Mouse (Mus musculus) brown adipose tissue, adult 24 weeks (tissue): ENCODE results near the gene Snap47. TPM values are rescaled to one million over a fixed set of nuclear protein-coding genes. Genes with fewer than 3 reads are reported as not detected.
A peak's percentile ranks its signal among the peaks of the same experiment; 100 is the strongest.

Source experiments
- H3K27ac ChIP-seq: fragments of 200-500 bp; replicated peaks from 2 replicates; pipeline ENCODE4 v1.5.1; 2012; ENCODE audit warnings: low read depth, mild to moderate bottlenecking, low read length
- H3K4me1 ChIP-seq: fragments of 200-500 bp; 2 replicates; pipeline ENCODE4 v1.6.1; 2012; ENCODE audit warnings: low read length, mixed read lengths; ENCODE audit not compliant: control insufficient read depth, insufficient read depth, insufficient read length
- H3K4me3 ChIP-seq: fragments of 200-500 bp; 2 replicates; pipeline ENCODE4 v1.5.1; 2012; ENCODE audit warnings: low read depth, mild to moderate bottlenecking, low read length, moderate library complexity; ENCODE audit not compliant: insufficient read depth
- polyA plus RNA-seq: library from polyadenylated mRNA; stranded (reverse); fragments of >200 nt; gene quantifications from 2 replicates; pipeline ENCODE4 v1.2.4, GENCODE M21; 2012; ENCODE audit not compliant: missing spikeins, insufficient read depth, insufficient read length

Snap47 gene
- polyA plus RNA-seq = 21.4 and 22.5 TPM in 2 replicates

DNA sequence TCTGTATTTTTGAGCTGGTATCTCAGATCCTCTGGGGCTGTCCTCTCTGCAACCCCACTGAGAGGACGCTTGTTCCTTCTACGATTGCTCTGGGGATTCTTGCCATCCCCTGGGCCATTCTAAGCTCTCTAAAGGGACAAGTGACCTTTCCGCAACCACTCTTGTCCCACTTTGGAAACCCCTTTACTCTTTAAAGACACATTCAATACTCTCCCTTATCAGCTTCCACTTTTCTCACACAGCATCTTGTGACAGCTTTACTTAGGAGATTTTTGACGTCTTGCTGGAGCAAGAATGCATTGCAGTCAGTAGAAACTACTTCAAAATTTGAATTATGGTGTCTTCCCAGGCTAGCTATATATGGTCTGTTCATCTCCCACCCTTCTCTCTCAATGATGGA is at the start of gene Snap47:
Snap47 (minus strand) TSS at position 101 of the 400 bp plus-strand sequence.
- peaks cover 7% of the 10 kb centered on the region; the same call in 1 of the 2 replicates for H3K4me1 ChIP-seq

GRCm38 (mm10) chr11:59497747-59498146 is 46.8 kb upstream of the Snap47 start:
- Histone ChIP-seq H3K4me1 (no peaks in the 10 kb centered on the region), H3K4me3 (no peak overlapping the region), H3K27ac (no peak overlapping the region)

More for the DNA sequence above, at the start of gene Snap47:
- H3K27ac ChIP-seq = peak within 1 kb of the TSS; percentile 74
- H3K4me3 ChIP-seq = peak within 1 kb of the TSS; percentile 97

GRCm38 (mm10) chr11:59496672-59497310 is 45.8 kb upstream of the Snap47 start:
- Histone ChIP-seq H3K4me1 (no peaks in the 10 kb centered on the region), H3K4me3 (no peak overlapping the region), H3K27ac (no peak overlapping the region)

DNA sequence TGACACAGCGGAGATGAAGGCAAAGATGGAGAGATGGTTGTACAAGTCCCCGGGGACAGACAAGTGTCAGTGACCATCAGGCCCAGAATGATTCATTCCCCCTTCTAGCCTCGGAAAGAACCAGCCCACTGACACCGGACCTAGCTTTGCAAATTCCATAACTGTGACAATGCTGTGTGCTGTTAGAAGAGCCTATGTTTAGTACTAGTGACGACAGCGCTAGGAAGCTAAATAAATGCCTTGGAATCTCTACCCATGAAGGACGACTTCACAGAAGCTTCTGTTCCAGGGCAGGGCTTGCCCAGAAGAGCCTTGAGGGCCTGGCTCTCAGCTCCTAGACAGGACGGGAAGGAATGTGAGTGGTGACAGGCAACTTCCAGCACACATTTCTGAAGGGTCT is 35.2 kb upstream of the Snap47 start:
- Histone ChIP-seq H3K4me3 (no peak overlapping the region), H3K27ac (no peak overlapping the region), H3K4me1 (no peaks in the 10 kb centered on the region)

DNA sequence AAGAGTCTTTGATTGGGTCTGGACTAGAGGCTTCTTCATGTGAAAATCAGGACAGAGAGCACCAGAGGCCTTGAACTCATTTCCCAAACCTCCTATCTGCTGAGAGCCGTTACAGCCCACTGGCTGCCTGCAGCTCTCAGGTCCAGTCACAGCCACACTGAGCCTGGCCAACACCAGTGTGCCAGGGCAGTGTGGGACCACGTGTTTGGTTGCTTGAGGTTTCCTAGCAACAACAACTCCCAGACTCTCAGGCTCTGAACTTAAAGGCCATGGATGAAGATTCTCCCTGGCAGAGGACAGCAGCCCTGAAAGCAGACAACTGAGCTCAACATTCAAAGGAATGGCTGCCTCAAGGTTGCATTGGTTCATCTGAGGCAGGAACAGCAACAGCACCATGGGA is 34.7 kb upstream of the Snap47 start:
- no peak overlapping the region for H3K27ac ChIP-seq
- no peak overlapping the region for H3K4me3 ChIP-seq

DNA sequence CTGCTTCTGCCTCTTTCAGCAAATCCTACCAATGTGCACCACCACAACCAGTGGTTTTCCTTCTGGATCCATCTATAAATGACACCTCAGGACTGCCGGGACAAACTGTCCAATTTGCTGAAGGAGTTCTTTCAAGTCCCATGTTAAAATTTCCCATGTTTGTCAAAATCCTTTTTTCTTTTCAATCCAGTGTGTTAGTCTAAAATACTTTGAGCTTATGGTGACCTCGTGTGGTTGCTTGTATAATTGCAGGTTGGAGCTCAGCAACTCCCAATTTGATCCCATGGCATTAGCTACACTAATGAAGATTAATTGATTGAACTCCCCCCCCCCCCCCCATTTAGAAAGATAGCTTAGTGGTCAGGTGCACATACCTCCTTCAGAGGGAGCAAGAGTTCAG is 32.2 kb upstream of the Snap47 start:
- Histone ChIP-seq H3K4me3 (no peak overlapping the region), H3K4me1 (no peaks in the 10 kb centered on the region), H3K27ac (no peak overlapping the region)

More for the DNA sequence above, 34.7 kb upstream of the Snap47 start:
- no peaks in the 10 kb centered on the region for H3K4me1 ChIP-seq

DNA sequence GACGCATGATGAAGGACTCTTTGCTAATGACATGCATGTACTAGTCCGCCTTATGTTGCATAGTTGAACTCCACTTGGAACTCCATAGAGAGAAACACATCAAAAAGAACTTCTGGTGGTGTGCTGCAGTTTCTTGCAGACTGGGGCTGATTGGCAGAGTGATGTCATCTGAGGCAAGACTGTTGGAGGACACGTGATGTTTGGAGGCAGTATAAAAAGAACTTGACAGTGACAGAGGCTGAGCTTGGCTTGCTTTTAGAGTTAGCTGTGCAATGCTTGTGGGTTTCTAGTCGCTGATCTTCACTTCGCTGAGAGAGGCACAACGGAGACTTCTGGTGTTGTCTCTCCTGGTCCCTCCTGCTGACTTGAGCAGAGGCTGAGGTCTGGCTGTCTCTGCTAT is 26.3 kb upstream of the Snap47 start:
- no peaks in the 10 kb centered on the region for H3K4me1 ChIP-seq
- H3K4me3 ChIP-seq = no peak overlapping the region
- H3K27ac ChIP-seq = no peak overlapping the region

DNA sequence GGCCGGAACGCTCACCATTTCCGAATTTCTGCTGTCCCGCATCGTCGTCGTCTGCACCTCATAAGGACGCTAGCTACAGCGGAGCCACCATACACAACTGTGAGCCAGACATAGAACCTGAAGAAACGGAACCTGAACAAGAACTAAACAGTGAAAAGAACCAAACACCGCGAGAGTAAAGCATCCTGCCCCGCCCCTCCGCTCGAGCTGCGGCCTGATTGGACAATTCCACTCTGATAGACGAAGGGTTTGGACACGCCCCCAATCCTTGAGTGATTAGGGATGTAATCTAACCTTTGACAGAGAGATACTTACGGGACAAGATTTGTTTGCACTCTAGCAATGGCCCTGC is 21.3 kb upstream of the Snap47 start, which contains the start of gene Zfp867:
Zfp867 (minus strand) TSS at position 149 of the 352 bp plus-strand sequence.
- peak within 1 kb of the TSS; percentile 74 for H3K4me3 ChIP-seq
- H3K27ac ChIP-seq = no peak within 1 kb of the TSS
- no peaks in the 10 kb centered on the region for H3K4me1 ChIP-seq

DNA sequence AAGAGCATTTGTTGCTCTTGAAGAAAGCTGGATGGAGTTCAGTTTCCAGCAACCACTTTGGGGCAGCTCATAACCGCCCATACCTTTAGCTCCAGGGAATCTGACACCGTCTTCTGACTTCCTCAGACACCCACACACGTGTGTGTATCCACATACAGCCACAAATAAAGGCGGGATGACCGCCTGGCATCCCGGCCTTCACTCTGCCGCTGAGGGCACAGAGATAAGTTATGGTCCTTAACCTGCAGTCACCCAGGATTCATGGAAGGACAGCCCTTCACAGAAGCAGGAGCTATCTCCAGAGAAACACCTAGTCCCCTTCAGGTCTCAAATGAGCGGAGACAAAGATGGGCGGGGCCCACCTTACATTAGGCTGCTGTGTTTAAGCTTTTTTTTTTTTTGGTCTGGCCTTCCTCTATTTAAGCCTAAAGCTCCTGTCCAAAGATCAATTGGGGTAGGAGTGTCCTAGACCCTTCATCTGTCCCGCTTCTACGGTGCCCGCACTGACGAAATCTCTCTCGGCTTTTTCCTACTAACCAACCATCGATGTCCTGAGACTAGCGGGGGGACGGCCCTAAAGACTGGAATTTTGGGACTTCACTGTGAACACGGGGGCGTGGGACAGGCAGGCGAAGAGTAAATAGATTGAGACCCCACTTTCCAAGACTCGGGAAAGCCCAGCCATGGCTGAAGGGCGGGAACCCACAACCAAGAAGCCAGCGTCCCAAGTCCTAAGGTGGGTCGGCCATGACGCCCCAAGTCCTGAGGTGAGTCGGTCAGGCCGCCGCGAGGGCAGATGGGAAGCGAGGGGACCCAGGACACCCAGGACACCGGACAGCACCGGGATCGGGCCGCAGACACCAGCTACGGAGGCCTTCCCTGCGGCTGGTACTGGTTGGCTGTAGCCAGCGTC is 20.7 kb upstream of the Snap47 start:
- Histone ChIP-seq H3K4me1 (no peaks in the 10 kb centered on the region), H3K27ac (no peak overlapping the region), H3K4me3 (peak overlapping the region; percentile 74)

GRCm38 (mm10) chr11:59460459-59460858 is 9.5 kb upstream of the Snap47 start:
- H3K4me3 ChIP-seq = no peak overlapping the region
- H3K4me1 ChIP-seq = peaks cover 3% of the 10 kb centered on the region; the same call in 1 of the 2 replicates
- no peak overlapping the region for H3K27ac ChIP-seq

DNA sequence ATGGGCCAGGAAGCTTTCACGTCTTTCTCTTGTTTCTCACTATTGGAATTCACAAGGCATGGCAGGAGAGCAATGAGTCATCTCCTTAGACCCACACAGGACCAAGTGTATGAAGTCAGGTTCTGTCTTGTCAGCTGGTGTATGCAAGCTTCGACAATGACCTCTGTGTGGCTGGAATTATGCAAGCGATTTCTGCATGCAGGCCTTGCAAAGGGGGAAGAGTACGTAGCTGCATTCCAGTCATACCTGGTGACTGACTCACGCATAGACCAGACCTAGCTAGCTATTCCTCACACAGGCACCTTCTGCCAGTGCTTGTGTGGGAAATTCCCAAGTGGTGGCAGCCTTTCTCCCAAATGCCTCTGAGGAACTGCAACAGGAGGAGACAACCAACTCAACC is 8.0 kb upstream of the Snap47 start:
- Histone ChIP-seq H3K4me1 (peaks cover 3% of the 10 kb centered on the region; the same call in 1 of the 2 replicates), H3K4me3 (no peak overlapping the region), H3K27ac (no peak overlapping the region)

DNA sequence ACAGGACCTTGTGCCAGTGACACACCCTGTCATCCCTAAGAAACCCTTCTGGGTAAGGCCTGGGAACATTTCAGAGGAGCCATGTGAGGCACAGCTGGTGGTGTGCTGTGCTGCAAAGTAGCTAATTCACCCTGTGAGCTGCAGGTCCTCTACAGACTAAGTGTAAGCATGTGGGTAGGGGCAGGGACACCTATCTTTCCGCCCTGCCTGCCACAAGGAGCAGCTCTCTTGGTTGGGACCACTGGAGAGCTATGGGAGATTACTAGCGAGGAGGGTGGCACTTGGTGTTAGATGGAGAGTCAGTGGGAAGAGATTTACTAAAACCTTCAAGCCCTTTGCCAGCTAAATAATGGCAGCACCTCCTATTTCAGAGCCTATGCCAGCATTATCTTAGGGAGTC is 5.9 kb upstream of the Snap47 start:
- H3K4me3 ChIP-seq = no peak overlapping the region
- H3K27ac ChIP-seq = no peak overlapping the region
- H3K4me1 ChIP-seq = peaks cover 3% of the 10 kb centered on the region; the same call in 1 of the 2 replicates

DNA sequence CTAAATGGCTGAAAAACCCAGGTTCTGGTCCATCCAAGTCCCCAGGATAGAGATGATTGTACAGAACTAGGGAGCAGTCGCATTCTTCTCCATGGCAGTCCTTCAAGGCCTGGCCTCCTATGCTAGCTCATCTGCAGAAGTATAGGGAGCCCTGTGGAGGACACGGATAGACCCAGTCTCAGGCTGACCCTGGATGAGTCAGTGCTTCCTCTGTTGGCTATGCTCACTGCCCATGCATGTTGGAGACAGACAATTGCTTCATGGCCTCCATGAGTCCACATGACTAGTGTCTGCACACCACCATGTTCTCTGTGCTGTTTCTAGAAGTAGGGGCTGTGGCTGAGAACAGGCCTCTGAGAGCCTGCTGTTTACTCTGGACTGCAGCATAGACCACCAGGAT is 5.4 kb upstream of the Snap47 start:
- peaks cover 3% of the 10 kb centered on the region; the same call in 1 of the 2 replicates for H3K4me1 ChIP-seq
- no peak overlapping the region for H3K27ac ChIP-seq
- no peak overlapping the region for H3K4me3 ChIP-seq

DNA sequence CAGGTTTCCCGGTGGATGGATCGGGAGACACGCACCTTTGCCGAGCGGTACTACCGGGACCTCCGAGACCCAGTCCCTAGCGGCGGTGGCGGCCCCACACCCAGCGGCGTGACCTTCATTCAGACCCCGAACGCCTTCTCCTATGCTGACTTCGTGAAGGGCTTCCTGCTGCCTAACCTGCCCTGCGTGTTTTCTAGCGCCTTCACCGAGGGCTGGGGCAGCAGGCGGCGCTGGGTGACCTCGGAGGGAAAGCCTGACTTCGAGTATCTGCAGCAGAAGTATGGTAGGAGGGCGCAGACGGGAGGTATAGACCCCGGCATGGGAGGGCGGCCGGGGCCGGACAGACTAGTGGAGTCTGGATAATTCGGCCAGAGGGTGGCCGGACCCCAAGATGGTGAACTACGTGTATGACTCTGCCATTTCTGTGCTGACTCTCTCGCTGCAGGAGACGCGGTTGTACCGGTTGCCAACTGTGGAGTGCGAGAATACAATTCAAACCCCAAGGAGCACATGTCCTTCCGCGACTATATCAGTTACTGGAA is 685 bp downstream of the Snap47 start:
- H3K27ac ChIP-seq = peak overlapping the region; percentile 74
- H3K4me3 ChIP-seq = peak overlapping the region; percentile 97
- peaks cover 7% of the 10 kb centered on the region; the same call in 1 of the 2 replicates for H3K4me1 ChIP-seq

GRCm38 (mm10) chr11:59449741-59450229 is 1.2 kb downstream of the Snap47 start, which contains the start of gene Jmjd4:
Jmjd4 (plus strand) TSS chr11:59450045.
- Histone ChIP-seq H3K27ac (peak within 1 kb of the TSS; percentile 74), H3K4me1 (peaks cover 7% of the 10 kb centered on the region; the same call in 1 of the 2 replicates)

More at GRCm38 (mm10) chr11:59449741-59450229, 1.2 kb downstream of the Snap47 start, which contains the start of gene Jmjd4:
- peak within 1 kb of the TSS; percentile 97 for H3K4me3 ChIP-seq
